Mouse (Mus musculus): Measurements from ENCODE around the gene Tssk1. TPM values are rescaled to one million over a fixed set of nuclear protein-coding genes. Genes with fewer than 3 reads are reported as not detected.
A peak's percentile ranks its signal among the peaks of the same experiment; 100 is the strongest.

Gene Tssk1
- polyA plus RNA-seq, 1 experiment from 2014 or later, result 0.05 TPM

- DNase-seq (ENCODE audit: low spot score), result no peak
Observed at GRCm38 (mm10) chr16:17896091-17896490, 2.1 kb downstream of the Tssk1 start.

DNA sequence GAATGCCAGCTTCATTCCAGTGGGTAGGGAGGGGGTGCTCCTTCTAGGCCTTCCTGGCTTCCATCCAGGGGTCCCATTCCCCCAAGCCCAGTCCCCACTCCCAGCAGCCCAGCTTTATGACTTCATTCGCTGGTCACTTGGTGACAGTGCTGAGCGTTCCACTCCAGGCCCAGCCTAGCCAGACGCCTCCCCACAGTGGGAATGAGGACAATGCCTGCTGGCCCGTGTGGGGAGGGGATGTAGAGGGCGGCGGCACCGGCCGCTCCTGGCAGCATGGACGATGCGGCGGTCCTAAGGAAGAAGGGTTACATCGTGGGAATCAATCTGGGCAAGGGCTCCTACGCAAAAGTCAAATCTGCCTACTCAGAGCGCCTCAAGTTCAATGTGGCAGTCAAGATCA, 4.4 kb downstream of the Tssk1 start, which contains the start of the genes Dgcr2 and Tssk2:
Gene Dgcr2, minus strand, starts transcription at position 101 of the 400 bp plus-strand sequence.
Gene Tssk2, plus strand, starts transcription at position 176 of the 400 bp plus-strand sequence.
- DNase-seq (ENCODE audit: low spot score), result no peak

DNA sequence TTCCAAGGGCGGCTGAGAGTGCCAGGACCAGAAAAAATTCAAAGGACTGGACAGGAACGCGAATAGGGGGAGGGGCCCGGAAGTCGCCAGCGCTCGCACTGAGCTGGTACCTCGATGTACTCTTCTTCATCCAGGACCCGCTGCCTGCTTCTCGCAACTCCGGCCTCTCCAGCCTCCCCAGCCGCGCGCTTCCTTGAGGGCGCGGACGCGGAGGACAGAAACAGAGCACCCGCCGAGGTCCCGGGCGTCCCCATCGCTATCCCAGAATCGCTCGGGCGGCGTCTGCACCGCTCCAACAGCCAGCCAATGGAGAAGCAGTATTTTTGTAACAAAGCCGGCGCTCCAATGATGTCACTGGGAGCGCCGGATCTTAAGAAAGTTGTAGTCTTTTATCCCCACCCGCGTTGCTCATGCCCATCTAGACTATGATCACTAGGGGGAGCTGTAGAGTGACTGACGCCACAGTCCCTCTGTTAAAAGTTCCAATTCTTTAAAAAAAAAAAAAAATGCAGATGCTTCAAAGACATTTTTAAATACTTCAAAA, 17.1 kb downstream of the Tssk1 start, which contains the start of gene Ess2:
Gene Ess2, minus strand, starts transcription at position 297 of the 544 bp plus-strand sequence.
- peak; percentile 96 for DNase-seq (ENCODE audit: low spot score)

DNA sequence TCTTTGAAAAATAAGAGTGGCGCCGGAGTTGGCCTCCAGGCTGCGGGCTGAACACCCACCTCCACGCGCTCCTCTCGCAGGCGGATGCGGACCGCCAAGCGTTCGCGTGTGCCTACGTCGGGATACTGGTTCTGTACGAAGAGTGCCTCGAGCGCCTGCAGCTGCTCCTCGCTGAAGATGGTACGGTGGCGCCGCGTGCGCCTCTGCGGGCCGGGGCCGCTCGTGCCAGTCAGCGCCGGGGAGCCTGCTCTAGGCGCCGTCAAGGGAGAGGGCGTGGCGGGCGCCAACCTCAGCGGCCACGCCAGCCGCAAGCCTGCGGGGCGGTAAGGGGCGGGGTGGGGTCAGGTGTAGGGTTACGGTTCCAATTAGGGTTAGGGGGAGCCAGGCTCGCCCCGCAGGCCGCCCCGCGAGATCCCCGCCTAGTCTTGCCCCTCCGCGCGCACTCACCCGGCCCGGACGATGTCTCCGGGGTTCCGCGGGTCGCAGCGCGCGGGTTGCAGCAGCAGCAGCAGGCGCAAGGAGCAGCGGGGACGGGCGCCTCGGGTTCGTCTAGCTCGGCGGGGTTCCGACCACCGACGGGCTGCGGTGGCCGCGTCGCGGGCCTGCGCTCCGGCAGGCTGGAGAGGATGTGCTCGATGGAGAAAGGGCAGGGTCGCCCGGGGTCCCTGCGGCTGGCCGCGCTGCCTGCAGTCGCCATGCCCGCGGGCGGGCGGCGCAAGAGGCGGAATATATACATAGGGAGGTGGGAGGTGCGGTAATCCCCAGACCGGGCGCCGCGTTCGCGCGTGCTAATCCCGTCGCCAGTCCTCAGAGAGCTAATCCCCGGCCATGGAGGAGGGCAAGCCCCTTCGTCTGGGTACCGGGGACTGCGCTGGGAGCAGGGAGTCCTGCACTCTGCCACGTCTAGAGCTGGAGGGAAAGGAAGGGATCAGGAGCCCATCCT, 20.6 kb downstream of the Tssk1 start, which contains the start of gene Gsc2:
Gene Gsc2, minus strand, starts transcription at position 753 of the 943 bp plus-strand sequence.
- peak; percentile 35 for DNase-seq (ENCODE audit: low spot score)

DNA sequence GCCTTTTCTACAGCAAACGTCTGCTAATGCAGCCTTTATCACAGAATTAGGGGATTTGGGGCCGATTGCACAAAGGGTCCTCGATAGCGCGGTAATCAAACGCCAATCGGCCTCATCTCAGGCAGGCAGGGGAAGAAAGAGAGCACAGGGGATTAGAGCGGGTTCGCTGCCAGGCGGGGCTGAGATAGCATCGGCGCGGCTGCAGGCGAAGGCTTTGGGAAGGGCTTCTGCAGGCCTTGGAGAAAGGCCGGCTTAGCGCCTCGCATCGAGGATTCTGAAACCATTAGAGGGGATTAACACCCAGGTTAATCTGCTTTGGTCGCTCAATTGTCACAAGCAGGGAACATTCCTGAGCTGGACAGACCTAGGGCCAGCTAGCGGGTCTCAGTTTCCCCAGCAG, 26.6 kb downstream of the Tssk1 start:
- DNase-seq (ENCODE audit: low spot score), result no peak

DNA sequence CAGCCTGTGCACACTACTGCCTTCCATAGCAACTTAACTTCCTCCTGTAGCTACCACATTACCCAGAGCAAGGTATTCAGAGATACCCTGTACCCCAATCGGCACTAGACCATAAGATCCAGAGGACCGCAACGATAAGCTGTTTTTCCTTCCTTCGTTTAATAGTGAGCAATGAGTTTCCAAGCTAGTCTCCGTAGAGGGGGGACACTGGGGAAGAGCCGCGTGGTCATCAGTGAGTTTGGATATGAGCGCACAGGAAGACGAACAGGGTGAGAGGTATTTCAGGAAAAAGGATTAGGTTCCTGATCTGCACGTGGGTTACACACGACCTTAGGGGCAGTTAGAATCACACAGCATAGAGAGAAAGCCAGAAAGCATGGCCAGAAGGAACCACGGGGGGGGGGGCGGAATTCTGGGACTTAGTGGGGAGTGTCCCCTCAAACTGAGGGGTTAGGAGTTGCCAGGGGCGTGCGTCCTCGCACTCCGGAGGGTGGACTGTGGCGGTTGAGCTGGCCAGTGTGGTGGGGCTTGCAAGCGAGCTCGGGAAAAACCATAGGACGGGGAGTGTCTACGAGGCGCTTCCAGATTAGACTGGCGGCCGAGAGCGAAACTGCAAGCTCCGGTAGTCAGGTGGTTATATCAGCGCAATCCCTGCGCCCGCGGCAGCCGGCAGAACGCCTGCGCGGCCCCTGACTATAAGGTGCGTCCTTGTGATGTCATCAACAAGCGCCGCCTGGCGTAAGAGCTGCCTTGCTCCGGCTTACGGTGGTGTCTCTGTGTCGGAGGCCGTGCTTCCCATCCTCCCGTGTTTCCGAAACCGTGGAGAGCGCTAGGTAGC, 27.5 kb downstream of the Tssk1 start:
- DNase-seq (ENCODE audit: low spot score), result peak; percentile 97

- no peak for DNase-seq (ENCODE audit: low spot score)
Observed at GRCm38 (mm10) chr16:17922163-17922538, 28.1 kb downstream of the Tssk1 start.

DNA sequence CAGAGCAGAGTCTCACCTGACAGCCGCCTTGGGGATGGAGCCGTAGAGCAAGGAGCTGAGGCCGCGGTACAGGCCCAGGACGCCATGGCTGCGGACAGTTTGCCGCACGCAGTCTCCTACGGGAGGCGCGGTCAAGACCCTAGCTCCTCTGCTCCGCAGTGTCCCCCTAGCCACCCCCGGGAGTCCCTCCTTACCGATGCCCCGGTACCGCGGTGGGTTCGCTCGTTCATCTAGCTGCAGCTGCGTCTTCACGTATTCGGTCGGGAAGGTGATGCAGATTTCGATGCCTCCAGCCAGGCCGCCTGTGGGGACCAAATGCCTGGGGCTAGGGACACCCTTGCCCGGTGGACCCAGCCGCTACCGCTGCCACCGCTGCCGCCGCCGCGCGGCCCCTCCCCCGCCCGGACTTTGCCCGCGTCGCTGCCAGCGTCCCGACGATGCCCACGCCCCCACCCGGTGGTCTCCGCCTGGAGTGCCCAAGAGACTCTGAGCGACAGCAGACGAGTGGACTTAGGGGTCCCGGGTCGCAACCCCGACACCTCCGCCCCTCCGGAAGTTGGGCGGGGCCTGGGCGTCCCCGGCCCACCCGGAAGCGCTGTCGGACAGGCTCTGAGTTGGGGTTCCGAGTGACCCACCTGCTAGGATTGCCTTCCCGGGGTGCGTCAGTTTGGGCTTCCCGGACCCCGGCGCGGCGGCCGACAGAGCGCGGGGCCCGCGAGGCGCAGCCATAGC, 33.5 kb downstream of the Tssk1 start:
- DNase-seq (ENCODE audit: low spot score), result peak; percentile 51

DNA sequence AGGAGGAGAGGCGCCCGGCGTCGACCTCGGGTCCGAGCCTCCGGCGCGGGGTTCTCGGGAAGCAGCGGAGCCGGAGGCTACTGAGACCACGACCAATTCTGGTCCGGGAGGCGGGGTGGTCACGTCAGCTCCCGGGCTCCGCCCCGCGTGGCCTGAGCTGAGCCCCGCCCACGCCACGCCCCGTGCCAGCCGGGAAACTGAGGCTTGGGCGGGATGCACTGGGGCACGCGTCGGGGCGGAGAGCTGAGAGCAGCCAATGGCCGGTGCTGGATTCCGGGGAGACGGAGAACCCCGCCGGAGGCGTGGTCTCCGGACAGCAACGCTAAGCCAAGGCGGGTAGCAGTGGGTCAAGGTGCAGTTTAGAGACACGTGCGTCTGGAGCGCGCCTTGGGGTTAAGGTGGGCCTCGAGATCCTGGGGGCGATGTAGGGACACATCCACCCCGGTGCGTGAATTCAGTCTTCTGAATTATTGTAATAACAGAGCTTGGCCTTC, 34.1 kb downstream of the Tssk1 start, which contains the start of gene Slc25a1:
Gene Slc25a1, minus strand, starts transcription at position 133 of the 494 bp plus-strand sequence.
- peak; percentile 19 for DNase-seq (ENCODE audit: low spot score)

GRCm38 (mm10) chr16:17928627-17929104, 34.6 kb downstream of the Tssk1 start:
- peak; percentile 82 for DNase-seq (ENCODE audit: low spot score)

- DNase-seq (ENCODE audit: low spot score), result no peak
Observed at GRCm38 (mm10) chr16:17929211-17929610, 35.2 kb downstream of the Tssk1 start.

GRCm38 (mm10) chr16:17929631-17930030, 35.6 kb downstream of the Tssk1 start:
- DNase-seq (ENCODE audit: low spot score), result no peak

DNA sequence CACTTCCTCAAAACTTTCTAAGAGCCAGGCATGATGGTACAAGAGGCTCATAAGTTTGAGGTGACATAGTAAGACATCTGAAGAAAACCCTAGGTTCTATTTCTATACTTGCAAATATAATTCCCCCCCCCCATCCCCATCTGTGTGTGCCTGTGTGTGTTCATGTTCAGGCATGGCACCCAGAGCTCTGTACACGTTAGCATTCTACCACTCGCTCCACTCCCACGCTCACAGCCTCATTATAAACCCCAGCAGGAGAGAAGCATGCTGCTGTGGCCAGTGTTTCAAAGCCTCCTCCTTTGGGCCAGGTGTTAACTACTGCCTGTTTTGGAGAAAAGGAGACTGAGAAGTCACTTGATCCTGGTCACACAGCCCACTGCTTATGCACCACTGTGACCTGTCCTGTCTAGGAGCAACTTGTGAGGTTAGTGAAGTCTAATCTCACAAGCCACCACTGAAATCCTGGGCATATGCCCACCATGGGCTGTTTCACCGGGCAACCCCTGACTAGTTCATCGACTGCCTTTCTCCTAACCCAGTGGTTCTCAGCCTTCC, 38.0 kb downstream of the Tssk1 start:
- DNase-seq (ENCODE audit: low spot score), result no peak

DNA sequence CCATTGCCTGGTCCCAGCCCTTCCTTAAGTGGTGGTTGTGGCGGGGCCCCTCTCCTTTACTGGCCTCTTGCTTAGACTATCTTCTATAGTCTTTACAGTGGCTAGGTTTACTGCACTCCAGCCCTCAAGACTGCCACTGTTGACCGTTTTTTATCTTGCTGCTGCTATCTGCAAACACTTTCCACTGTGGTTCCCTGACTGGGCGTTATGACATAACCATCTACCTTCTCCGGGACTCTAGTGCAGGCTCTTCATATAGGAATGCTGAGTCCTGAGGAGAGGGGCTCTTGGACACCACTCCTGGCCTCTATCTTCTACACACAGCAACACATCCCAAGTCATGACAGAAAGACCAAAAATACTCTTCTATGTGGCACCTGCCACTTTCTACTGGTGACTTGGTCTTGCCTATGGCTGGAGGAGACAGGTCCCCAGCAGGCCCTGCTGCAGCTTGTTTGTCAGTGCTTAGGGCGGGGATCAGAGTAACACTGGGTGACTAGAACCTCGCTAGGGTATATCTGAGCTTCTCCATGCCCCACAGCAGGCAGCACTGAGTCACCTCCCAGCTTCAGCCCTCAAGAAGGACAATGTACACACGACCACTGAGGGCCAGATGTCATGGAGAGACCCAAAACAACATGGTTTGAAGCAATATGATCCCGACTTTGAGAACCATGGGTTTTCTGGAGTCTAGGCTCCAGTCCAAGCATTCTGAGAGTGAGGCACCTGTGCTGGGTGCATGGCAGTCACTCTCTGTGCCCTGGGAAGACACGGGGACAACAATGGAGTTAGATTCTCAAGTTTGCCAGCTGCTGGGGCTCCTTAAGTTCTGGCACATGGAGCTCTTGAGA, 39.8 kb downstream of the Tssk1 start:
- no peak for DNase-seq (ENCODE audit: low spot score)

DNA sequence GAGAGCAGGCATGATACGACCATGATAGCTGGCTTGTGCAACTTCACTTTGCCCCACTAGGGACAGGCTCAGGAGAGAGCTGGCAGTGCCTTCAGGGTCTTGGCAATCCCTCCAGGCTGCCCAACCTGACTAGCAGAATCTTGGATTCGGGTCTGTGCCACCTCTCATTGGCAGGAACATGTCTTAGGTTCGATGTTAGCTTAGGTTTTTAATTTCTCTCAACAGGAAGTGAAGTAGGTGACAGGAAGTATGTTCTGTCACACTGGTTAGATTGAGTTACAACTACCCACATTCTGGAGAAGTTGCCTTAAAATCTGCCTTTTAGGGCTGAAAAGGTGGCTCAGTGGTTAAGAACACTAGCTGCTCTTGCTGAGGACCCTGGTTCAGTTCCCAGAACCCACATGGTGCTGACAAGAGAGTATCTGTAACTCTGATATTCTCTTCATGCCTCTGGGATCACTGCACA, 40.5 kb downstream of the Tssk1 start:
- DNase-seq (ENCODE audit: low spot score), result peak; percentile 25

GRCm38 (mm10) chr16:17936776-17937175, 42.8 kb downstream of the Tssk1 start:
- DNase-seq (ENCODE audit: low spot score), result no peak

GRCm38 (mm10) chr16:17938187-17938586, 44.2 kb downstream of the Tssk1 start:
- DNase-seq (ENCODE audit: low spot score), result no peak

GRCm38 (mm10) chr16:17938821-17939220, 44.8 kb downstream of the Tssk1 start:
- peak; percentile 56 for DNase-seq (ENCODE audit: low spot score)

DNA sequence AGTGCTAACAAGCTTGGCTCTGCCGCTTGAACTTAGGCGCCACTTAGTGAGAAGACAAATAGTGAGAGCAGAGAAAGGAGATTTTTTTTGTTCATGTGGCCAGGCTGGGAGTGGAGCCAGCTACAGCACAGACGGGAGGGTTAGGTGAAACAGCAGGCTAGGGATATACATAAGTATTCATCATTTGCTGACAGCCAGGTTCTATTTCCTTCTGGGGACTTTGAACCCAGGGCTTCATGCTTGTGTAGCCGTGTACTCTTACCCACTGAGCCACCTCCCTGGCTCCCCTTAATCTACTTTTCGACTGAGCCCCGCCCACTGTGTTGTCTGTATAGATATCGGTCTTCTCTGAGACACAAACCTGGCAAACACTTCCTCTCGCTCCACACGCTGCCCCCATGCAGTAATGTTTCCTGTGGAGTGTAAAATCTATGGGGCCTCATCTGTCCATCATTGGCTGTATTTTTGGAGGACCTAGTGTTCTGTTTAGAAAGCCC, 45.3 kb downstream of the Tssk1 start:
- no peak for DNase-seq (ENCODE audit: low spot score)

Data from thymus, postnatal 0 days (tissue).